Mouse (Mus musculus) lung, embryonic 16.5 days (tissue): Measurements from ENCODE around the gene Gdf3. TPM values are rescaled to one million over a fixed set of nuclear protein-coding genes. Genes with fewer than 3 reads are reported as not detected.

Source experiments
- ATAC-seq: fragments of 200-750 bp; cut with Nextera tagmentation; 2 replicates; pipeline ENCODE4 v1.8.0; 2017; ENCODE audit warnings: low read depth, mild to moderate bottlenecking, moderate library complexity
- H3K27ac ChIP-seq: fragments of 300-500 bp; sonication (generic); 2 replicates; pipeline ENCODE4 v1.5.1; 2014; ENCODE audit warnings: mild to moderate bottlenecking, control low read depth, low read length
- H3K27me3 ChIP-seq: fragments of 300-500 bp; sonication (generic); 2 replicates; pipeline ENCODE4 v1.6.1; 2014; ENCODE audit warnings: low read depth, low read length, mixed read lengths; ENCODE audit not compliant: control insufficient read depth, insufficient read depth
- H3K36me3 ChIP-seq: fragments of 300-500 bp; sonication (generic); 2 replicates; pipeline ENCODE4 v1.6.1; 2014; ENCODE audit warnings: low read length; ENCODE audit not compliant: control insufficient read depth, insufficient read depth
- H3K4me1 ChIP-seq: fragments of 300-500 bp; sonication (generic); replicated peaks from 2 replicates; pipeline ENCODE4 v1.6.1; 2014; ENCODE audit warnings: low read length, mixed read lengths; ENCODE audit not compliant: control insufficient read depth, insufficient read depth
- H3K4me2 ChIP-seq: fragments of 300-500 bp; sonication (generic); 2 replicates; pipeline ENCODE4 v1.6.1; 2014; ENCODE audit warnings: low read depth, low read length, control low read depth
- H3K4me3 ChIP-seq: fragments of 300-500 bp; sonication (generic); 2 replicates; pipeline ENCODE4 v1.5.1; 2014; ENCODE audit warnings: mild to moderate bottlenecking, low read length, control low read depth
- H3K9ac ChIP-seq: fragments of 300-500 bp; sonication (generic); 2 replicates; pipeline ENCODE4 v1.6.1; 2014; ENCODE audit warnings: low read length, control low read depth
- H3K9me3 ChIP-seq: fragments of 300-500 bp; sonication (generic); 2 replicates; pipeline ENCODE4 v1.6.1; 2016; ENCODE audit warnings: low read length; ENCODE audit not compliant: control insufficient read depth
- WGBS: fragments of 180-500 bp; shearing (Covaris S2); extraction: QIAGEN DNeasy Blood & Tissue Kit; methylation state at CpG from one replicate; pipeline ENCODE4 v1.1.7; 2014; 5-methylcytosine and 5-hydroxymethylcytosine counted together
- polyA plus RNA-seq: library from polyadenylated mRNA; unstranded; fragments of >200 nt; fragmentation: Nextera tagmentation; extraction: Ambion mirVana; gene quantifications from 2 replicates; pipeline ENCODE4 v1.2.1, GENCODE M21; 2015

The Gdf3 gene
- polyA plus RNA-seq, 1 experiment from 2014 or later: 0.06 TPM

GRCm38 (mm10) chr6:122608434-122609376 lies 1.2 kb downstream of the Gdf3 start:
- H3K36me3 ChIP-seq: no peaks in the 10 kb centered on the region
- no peak for ATAC-seq
- WGBS: 74% methylated on average over 10 of the region's 10 CpGs
- H3K27ac ChIP-seq: no peak overlapping the region
- no peaks in the 10 kb centered on the region for H3K27me3 ChIP-seq
- H3K9me3 ChIP-seq: no peaks in the 10 kb centered on the region
- H3K9ac ChIP-seq: no peak overlapping the region
- H3K4me3 ChIP-seq: no peak overlapping the region
- H3K4me2 ChIP-seq: no peak overlapping the region
- H3K4me1 ChIP-seq: no peaks in the 10 kb centered on the region

- no peaks in the 10 kb centered on the region for H3K9me3 ChIP-seq
- 88% methylated on average over 12 of the region's 12 CpGs for WGBS
Measured at GRCm38 (mm10) chr6:122607700-122608099, 2.2 kb downstream of the Gdf3 start.

GRCm38 (mm10) chr6:122606661-122607060 lies 3.2 kb downstream of the Gdf3 start:
- no peaks in the 10 kb centered on the region for H3K4me1 ChIP-seq
- no peaks in the 10 kb centered on the region for H3K9me3 ChIP-seq
- H3K9ac ChIP-seq: no peak overlapping the region
- no peaks in the 10 kb centered on the region for H3K36me3 ChIP-seq
- no peaks in the 10 kb centered on the region for H3K27me3 ChIP-seq
- H3K4me2 ChIP-seq: no peak overlapping the region
- H3K27ac ChIP-seq: no peak overlapping the region
- 90% methylated on average over 11 of the region's 11 CpGs for WGBS
- no peak for ATAC-seq
- no peak overlapping the region for H3K4me3 ChIP-seq

More at GRCm38 (mm10) chr6:122607700-122608099, 2.2 kb downstream of the Gdf3 start:
- Histone ChIP-seq H3K4me1 (no peaks in the 10 kb centered on the region), H3K4me2 (no peak overlapping the region), H3K27ac (no peak overlapping the region), H3K4me3 (no peak overlapping the region), H3K27me3 (no peaks in the 10 kb centered on the region), H3K9ac (no peak overlapping the region), H3K36me3 (no peaks in the 10 kb centered on the region)
- ATAC-seq: no peak

GRCm38 (mm10) chr6:122605483-122605882 lies 4.4 kb downstream of the Gdf3 start:
- Histone ChIP-seq H3K27me3 (no peaks in the 10 kb centered on the region), H3K9ac (no peak overlapping the region), H3K36me3 (no peaks in the 10 kb centered on the region), H3K27ac (no peak overlapping the region), H3K4me2 (no peak overlapping the region), H3K9me3 (no peaks in the 10 kb centered on the region), H3K4me3 (no peak overlapping the region), H3K4me1 (no peaks in the 10 kb centered on the region)
- no peak for ATAC-seq
- 81% methylated on average over 8 of the region's 8 CpGs for WGBS

- H3K27me3 ChIP-seq: no peaks in the 10 kb centered on the region
- no peaks in the 10 kb centered on the region for H3K4me1 ChIP-seq
- H3K9ac ChIP-seq: no peak overlapping the region
- H3K4me3 ChIP-seq: no peak overlapping the region
- ATAC-seq: no peak
- H3K36me3 ChIP-seq: no peaks in the 10 kb centered on the region
- H3K9me3 ChIP-seq: no peaks in the 10 kb centered on the region
- no peak overlapping the region for H3K27ac ChIP-seq
- H3K4me2 ChIP-seq: no peak overlapping the region
Measured at GRCm38 (mm10) chr6:122604260-122604659, 5.6 kb downstream of the Gdf3 start.

GRCm38 (mm10) chr6:122602992-122603322 lies 6.9 kb downstream of the Gdf3 start:
- WGBS: 5% methylated on average over 1 of the region's 1 CpGs
- Histone ChIP-seq H3K9me3 (no peaks in the 10 kb centered on the region), H3K9ac (no peak overlapping the region; the same call in 1 of the 2 replicates), H3K27ac (peak overlapping the region; percentile 84), H3K27me3 (no peaks in the 10 kb centered on the region), H3K4me1 (no peaks in the 10 kb centered on the region), H3K36me3 (no peaks in the 10 kb centered on the region), H3K4me2 (peak overlapping the region; percentile 56), H3K4me3 (peak overlapping the region; percentile 61)
- peak; percentile 20; the same call in 1 of the 2 replicates for ATAC-seq

- peak; percentile 91 for ATAC-seq
- H3K9ac ChIP-seq: peak within 1 kb of the TSS; percentile 71
- H3K4me1 ChIP-seq: no peaks in the 10 kb centered on the region
- H3K4me3 ChIP-seq: peak within 1 kb of the TSS; percentile 61
- no peaks in the 10 kb centered on the region for H3K27me3 ChIP-seq
- H3K4me2 ChIP-seq: peak within 1 kb of the TSS; percentile 56
- no peaks in the 10 kb centered on the region for H3K36me3 ChIP-seq
- H3K9me3 ChIP-seq: no peaks in the 10 kb centered on the region
- peak within 1 kb of the TSS; percentile 84 for H3K27ac ChIP-seq
- WGBS: 3% methylated on average over 22 of the region's 22 CpGs
Measured at GRCm38 (mm10) chr6:122602242-122602991, 7.5 kb downstream of the Gdf3 start, which contains the start of gene Apobec1. Gene Apobec1, minus strand, starts transcription at chr6:122602444.

GRCm38 (mm10) chr6:122601615-122602014 lies 8.3 kb downstream of the Gdf3 start:
- H3K9ac ChIP-seq: peak overlapping the region; percentile 71
- ATAC-seq: no peak
- 77% methylated on average over 3 of the region's 3 CpGs for WGBS
- H3K27me3 ChIP-seq: no peaks in the 10 kb centered on the region
- H3K4me2 ChIP-seq: peak overlapping the region; percentile 56
- H3K36me3 ChIP-seq: no peaks in the 10 kb centered on the region
- peak overlapping the region; percentile 61 for H3K4me3 ChIP-seq
- H3K27ac ChIP-seq: no peak overlapping the region
- no peaks in the 10 kb centered on the region for H3K4me1 ChIP-seq
- no peaks in the 10 kb centered on the region for H3K9me3 ChIP-seq

- no peaks in the 10 kb centered on the region for H3K4me1 ChIP-seq
- H3K9me3 ChIP-seq: no peaks in the 10 kb centered on the region
- H3K9ac ChIP-seq: no peak overlapping the region
- no peak overlapping the region for H3K27ac ChIP-seq
- no peak overlapping the region for H3K4me3 ChIP-seq
- WGBS: 77% methylated on average over 4 of the region's 4 CpGs
- H3K36me3 ChIP-seq: no peaks in the 10 kb centered on the region
- no peak for ATAC-seq
- no peak overlapping the region for H3K4me2 ChIP-seq
- H3K27me3 ChIP-seq: no peaks in the 10 kb centered on the region
Measured at GRCm38 (mm10) chr6:122601031-122601430, 8.9 kb downstream of the Gdf3 start.
